Comparison of ENCODE assay signal across 29 mouse cellular contexts in genomic region chr6:58896648-58897047, GRCm38 (mm10). TPM values are rescaled to one million over a fixed set of nuclear protein-coding genes. Genes with fewer than 3 reads are reported as not detected.
DNase-seq lines count a peak whose midpoint lies in the region; ATAC-seq and TF ChIP-seq lines count a peak whose summit lies in the region.
"Had no signal": no experiment of that assay in that cellular context is flagged by ENCODE, and none has a peak within 500 bp of the region (broad histone marks: within the 10 kb centered on the region; RNA-seq: fewer than 3 reads in every experiment).

No protein-coding gene starts in this region.

- H3K36me3 ChIP-seq in heart, embryonic 13.5 days, result peaks cover 73% of the 10 kb centered on the region
- H3K36me3 ChIP-seq in heart, postnatal 0 days (replicated peaks; ENCODE audit: control insufficient read depth, insufficient read depth, low read length), result peaks cover 45% of the 10 kb centered on the region
- H3K36me3 ChIP-seq: hindbrain, embryonic 12.5 days; intestine, embryonic 15.5 days; limb, embryonic 13.5 days; neural tube, embryonic 12.5 days had no signal

- TF ChIP-seq CTCF in gastrocnemius, adult 2 months (IDR thresholded peaks at IDR 0.05), result no peak
- TF ChIP-seq CTCF in heart, postnatal 0 days (IDR thresholded peaks at IDR 0.05; ENCODE audit: low read depth), result no peak

- no peak overlapping the region for H3K27ac ChIP-seq in gastrocnemius, adult 2 months
- H3K27ac ChIP-seq in heart, embryonic 13.5 days (replicated peaks), result peak overlapping the region; percentile 50; the same call in 1 of the 2 replicates
- H3K27ac ChIP-seq in heart, postnatal 0 days (ENCODE audit: low read depth), result peak overlapping the region; percentile 67
- H3K27ac ChIP-seq: forebrain, embryonic 13.5 days; hindbrain, embryonic 12.5 days; hindbrain, postnatal 0 days; intestine, embryonic 15.5 days; kidney, postnatal 0 days; limb, embryonic 13.5 days; midbrain, embryonic 12.5 days; neural tube, embryonic 12.5 days had no signal

- H3K4me2 ChIP-seq in heart, embryonic 13.5 days, result no peak overlapping the region
- no peak overlapping the region for H3K4me2 ChIP-seq in heart, postnatal 0 days (ENCODE audit: low read depth, low read length)
- H3K4me2 ChIP-seq: forebrain, embryonic 13.5 days; hindbrain, embryonic 12.5 days; intestine, embryonic 15.5 days; limb, embryonic 13.5 days; liver, embryonic 11.5 days; midbrain, embryonic 12.5 days; neural tube, embryonic 12.5 days had no signal

- no peak for TF ChIP-seq EP300 in heart, postnatal 0 days (IDR thresholded peaks at IDR 0.05; ENCODE audit: low read depth)

- H3K4me1 ChIP-seq in heart, embryonic 13.5 days, result peaks cover 13% of the 10 kb centered on the region; the same call in 1 of the 2 replicates
- peaks cover 10% of the 10 kb centered on the region for H3K4me1 ChIP-seq in heart, postnatal 0 days (ENCODE audit: control insufficient read depth, insufficient read depth)
- H3K4me1 ChIP-seq: hindbrain, embryonic 12.5 days; intestine, embryonic 15.5 days; midbrain, embryonic 12.5 days; neural tube, embryonic 12.5 days had no signal

- H3K27me3 ChIP-seq in heart, embryonic 13.5 days (replicated peaks), result no peaks in the 10 kb centered on the region
- no peaks in the 10 kb centered on the region for H3K27me3 ChIP-seq in heart, postnatal 0 days (ENCODE audit: control insufficient read depth, insufficient read depth, low read length)
- H3K27me3 ChIP-seq: hindbrain, embryonic 12.5 days; intestine, embryonic 15.5 days; limb, embryonic 13.5 days; megakaryocyte, embryonic 14.5 days; midbrain, embryonic 12.5 days; neural tube, embryonic 12.5 days had no signal

- H3K9me3 ChIP-seq in heart, embryonic 13.5 days, result no peaks in the 10 kb centered on the region
- H3K9me3 ChIP-seq in heart, postnatal 0 days (replicated peaks; ENCODE audit: control insufficient read depth, low read length), result no peaks in the 10 kb centered on the region
- H3K9me3 ChIP-seq: forebrain, embryonic 13.5 days; hindbrain, embryonic 12.5 days; intestine, embryonic 15.5 days; limb, embryonic 13.5 days; megakaryocyte, embryonic 14.5 days; midbrain, embryonic 12.5 days; neural tube, embryonic 12.5 days had no signal

- no peak overlapping the region for H3K4me3 ChIP-seq in gastrocnemius, adult 2 months
- H3K4me3 ChIP-seq in heart, embryonic 13.5 days, result no peak overlapping the region
- H3K4me3 ChIP-seq in heart, postnatal 0 days (ENCODE audit: low read depth, low read length), result no peak overlapping the region
- H3K4me3 ChIP-seq: forebrain, embryonic 13.5 days; hindbrain, embryonic 12.5 days; intestine, embryonic 15.5 days; limb, embryonic 13.5 days; megakaryocyte, embryonic 14.5 days; midbrain, embryonic 12.5 days; myocyte; neural tube, embryonic 12.5 days had no signal

- peak; percentile 20 for DNase-seq in gastrocnemius, adult 2 months
- DNase-seq in gastrocnemius, postnatal 36 days, result no peak
- no peak for DNase-seq in heart, adult 11 months
- peak; percentile 65 for DNase-seq in heart, postnatal 0 days (ENCODE audit: low spot score)
- DNase-seq in thymus, postnatal 10 days (ENCODE audit: low spot score in 2 of 2), result no peak
- DNase-seq in adrenal gland, adult 2 months, result no peak
- DNase-seq: adrenal gland, postnatal 25 days; cerebellum, adult 8-10 months; cerebellum, postnatal 36 days; kidney, adult 2 months; kidney, postnatal 4 days; lung, postnatal 4 days; right cerebral cortex, adult 18-20 months; thymus, adult 2 months; thymus, postnatal 4 days had no signal

- 56% methylated on average over 3 of the region's 3 CpGs for WGBS in heart, embryonic 13.5 days
- 32% methylated on average over 3 of the region's 3 CpGs for WGBS in heart, postnatal 0 days

- no peak overlapping the region for H3K9ac ChIP-seq in heart, embryonic 13.5 days
- H3K9ac ChIP-seq in heart, postnatal 0 days (replicated peaks; ENCODE audit: low read depth, low read length), result no peak overlapping the region
- H3K9ac ChIP-seq: forebrain, embryonic 13.5 days; hindbrain, embryonic 12.5 days; intestine, embryonic 15.5 days; limb, embryonic 13.5 days; midbrain, embryonic 12.5 days; neural tube, embryonic 12.5 days had no signal

- ATAC-seq in heart, embryonic 13.5 days (ENCODE audit: extremely low read depth, insufficient number of reproducible peaks, low FRiP score, low TSS enrichment), result no peak
- peak; percentile 71 for ATAC-seq in heart, postnatal 0 days (ENCODE audit: insufficient read depth, low read depth)
- ATAC-seq: CD4-positive, CD25-positive, alpha-beta regulatory T cell, adult 4 months; forebrain, embryonic 13.5 days; hindbrain, postnatal 0 days; intestine, embryonic 15.5 days had no signal

- intact Hi-C loops in gastrocnemius, adult 2 months (cut with DNase I), result no loop called here
- intact Hi-C loops in gastrocnemius, postnatal 36 days (cut with DNase I), result no loop called here

RNA-seq across cellular contexts. Expression of gene Nap1l5, which starts 10.2 kb away (rescaled TPM):
- under 1 TPM; 0.15 to 0.20 TPM for total RNA-seq in gastrocnemius, adult 2 months (2021)
- not detected for total RNA-seq in gastrocnemius, postnatal 36 days (2021)
- polyA plus RNA-seq in heart, embryonic 13.5 days (2015; fragmentation: Nextera tagmentation; extraction: Ambion mirVana), result 1.2 and 2.0 TPM in 2 replicates
- total RNA-seq in heart, postnatal 0 days (2014; rRNA removed; ENCODE audit: low replicate concordance), result 1.2 TPM in 1 of 2 replicates, not detected in the other
- 1.9 and 2.5 TPM in 2 replicates for polyA plus RNA-seq in heart, postnatal 0 days (2015; fragmentation: Nextera tagmentation; extraction: Ambion mirVana)
- 10 to 100 TPM; 26.0 to 34.5 TPM for total RNA-seq in adrenal gland, adult 2 months (2021)
- 7.4 and 15.8 TPM in 2 replicates for polyA plus RNA-seq in adrenal gland, adult 2 months (2012; rRNA removed)
- total RNA-seq: granulocyte monocyte progenitor cell, adult 5-6 weeks had no signal
- polyA plus RNA-seq: CD4-positive, CD25-positive, alpha-beta regulatory T cell, adult 4 months had no signal

Comparison
In these comparisons a context has a peak if more than half of its experiments do, and no peak if none do; other contexts are left out.
1. DNase-seq: peak in gastrocnemius, adult 2 months (single experiment) and heart, postnatal 0 days (single experiment); none in gastrocnemius, postnatal 36 days (0 of 2), heart, adult 11 months (single experiment), thymus, postnatal 10 days (0 of 2) and adrenal gland, adult 2 months (single experiment).
2. RNA of gene Nap1l5, which starts 10.2 kb away (total RNA-seq): 26.0 to 34.5 TPM in adrenal gland, adult 2 months; 1.2 TPM in heart, postnatal 0 days, 0.15 to 0.20 TPM in gastrocnemius, adult 2 months and not detected in gastrocnemius, postnatal 36 days; every median in the first group is over 10 times any median in the second.